Mouse (Mus musculus) pancreas, adult 10 weeks (tissue): Measurements from ENCODE around the gene Flvcr1. TPM values are rescaled to one million over a fixed set of nuclear protein-coding genes. Genes with fewer than 3 reads are reported as not detected.

ENCODE experiments used
- polyA plus RNA-seq: library from polyadenylated mRNA; stranded (reverse); fragments of 350-450 nt; fragmentation: Illumina TruSeq; extraction: RNeasy Lipid Tissue Mini Kit (QIAGEN cat#74804); gene quantifications from one replicate; pipeline ENCODE4 v1.2.3, GENCODE M21; 2015; ENCODE audit warnings: low read depth, low replicate concordance; ENCODE audit not compliant: insufficient read depth

The Flvcr1 gene
- 3.6 TPM for polyA plus RNA-seq

GRCm38 (mm10) chr1:191026021-191026713 lies at the start of gene Flvcr1:
Gene Flvcr1, minus strand, starts transcription at chr1:191026158.

GRCm38 (mm10) chr1:191062781-191063485 lies 37.0 kb upstream of the Flvcr1 start, which contains the start of the genes Tatdn3 and Nsl1:
Gene Tatdn3, minus strand, starts transcription at chr1:191062932.
Gene Nsl1, plus strand, starts transcription at chr1:191063012.

GRCm38 (mm10) chr1:191036554-191037334 lies 10.8 kb upstream of the Flvcr1 start, which contains the start of gene Spata45:
Gene Spata45, plus strand, starts transcription at chr1:191036639.

GRCm38 (mm10) chr1:190979100-190979563 lies 46.8 kb downstream of the Flvcr1 start, which contains the start of gene Vash2:
Gene Vash2, minus strand, starts transcription at chr1:190979296.

Other genes with a start within 250 kb of the Flvcr1 start
- gene Rps6kc1, start 114.4 kb downstream of the Flvcr1 start, polyA plus RNA-seq: 5.1 TPM
- gene Angel2, start 101.0 kb downstream of the Flvcr1 start, polyA plus RNA-seq: 7.1 TPM
- gene Vash2, start 46.9 kb downstream of the Flvcr1 start, polyA plus RNA-seq: not detected
- not detected for gene Spata45, start 10.5 kb upstream of the Flvcr1 start, polyA plus RNA-seq
- gene Tatdn3, start 36.8 kb upstream of the Flvcr1 start, polyA plus RNA-seq: 10.7 TPM
- gene Nsl1, start 36.9 kb upstream of the Flvcr1 start, polyA plus RNA-seq: not detected
- 1.9 TPM for gene Batf3, start 71.7 kb upstream of the Flvcr1 start, polyA plus RNA-seq
- not detected for gene Fam71a, start 138.7 kb upstream of the Flvcr1 start, polyA plus RNA-seq
- 6.2 TPM for gene Atf3, start 191.9 kb upstream of the Flvcr1 start, polyA plus RNA-seq